Mouse (Mus musculus) kidney, embryonic 14.5 days (tissue): ENCODE data around the gene Ttll2. TPM values are rescaled to one million over a fixed set of nuclear protein-coding genes. Genes with fewer than 3 reads are reported as not detected.
A peak's percentile ranks its signal among the peaks of the same experiment; 100 is the strongest.
"Not testable (repeated sequence)": the region's sequence is repeated elsewhere in the genome, so short reads cannot be mapped to it uniquely, and the experiment has no call there.

Experiments
- ATAC-seq: fragments of 200-750 bp; cut with Nextera tagmentation; 2 replicates; pipeline ENCODE4 v1.8.0; 2017; ENCODE audit warnings: moderate number of reproducible peaks, mild to moderate bottlenecking, moderate TSS enrichment, moderate library complexity; ENCODE audit not compliant: low FRiP score, low TSS enrichment
- H3K27ac ChIP-seq: fragments of 300-500 bp; sonication (generic); 2 replicates; pipeline ENCODE4 v1.5.1; 2014; ENCODE audit warnings: low read depth, mild to moderate bottlenecking, low read length, moderate library complexity, mixed read lengths
- H3K27me3 ChIP-seq: fragments of 300-500 bp; sonication (generic); 2 replicates; pipeline ENCODE4 v1.6.1; 2014; ENCODE audit warnings: mild to moderate bottlenecking, low read length; ENCODE audit not compliant: control insufficient read depth, insufficient read depth
- H3K36me3 ChIP-seq: fragments of 300-500 bp; sonication (generic); 2 replicates; pipeline ENCODE4 v1.6.1; 2014; ENCODE audit warnings: low read length, mixed read lengths; ENCODE audit not compliant: control insufficient read depth, insufficient read depth
- H3K4me1 ChIP-seq: fragments of 300-500 bp; sonication (generic); 2 replicates; pipeline ENCODE4 v1.6.1; 2014; ENCODE audit warnings: low read length, mixed read lengths; ENCODE audit not compliant: control insufficient read depth, insufficient read depth
- H3K4me2 ChIP-seq: fragments of 300-500 bp; sonication (generic); replicated peaks from 2 replicates; pipeline ENCODE4 v1.6.1; 2014; ENCODE audit warnings: low read depth, mild to moderate bottlenecking, low read length
- H3K4me3 ChIP-seq: fragments of 300-500 bp; sonication (generic); 2 replicates; pipeline ENCODE4 v1.5.1; 2014; ENCODE audit warnings: mild to moderate bottlenecking, low read length
- H3K9ac ChIP-seq: fragments of 300-500 bp; sonication (generic); 2 replicates; pipeline ENCODE4 v1.6.1; 2014; ENCODE audit warnings: low read depth, mild to moderate bottlenecking, low read length, moderate library complexity
- H3K9me3 ChIP-seq: fragments of 300-500 bp; sonication (generic); 2 replicates; pipeline ENCODE4 v1.6.1; 2016; ENCODE audit warnings: low read length; ENCODE audit not compliant: control insufficient read depth
- WGBS: fragments of 180-500 bp; shearing (Covaris S2); extraction: QIAGEN DNeasy Blood & Tissue Kit; methylation state at CpG from one replicate; pipeline ENCODE4 v1.1.7; 2014; 5-methylcytosine and 5-hydroxymethylcytosine counted together
- polyA plus RNA-seq: library from polyadenylated mRNA; unstranded; fragments of >200 nt; fragmentation: Nextera tagmentation; extraction: Ambion mirVana; gene quantifications from 2 replicates; pipeline ENCODE4 v1.2.1, GENCODE M21; 2014

Ttll2 gene
- polyA plus RNA-seq, 1 experiment from 2014 or later = not detected

DNA sequence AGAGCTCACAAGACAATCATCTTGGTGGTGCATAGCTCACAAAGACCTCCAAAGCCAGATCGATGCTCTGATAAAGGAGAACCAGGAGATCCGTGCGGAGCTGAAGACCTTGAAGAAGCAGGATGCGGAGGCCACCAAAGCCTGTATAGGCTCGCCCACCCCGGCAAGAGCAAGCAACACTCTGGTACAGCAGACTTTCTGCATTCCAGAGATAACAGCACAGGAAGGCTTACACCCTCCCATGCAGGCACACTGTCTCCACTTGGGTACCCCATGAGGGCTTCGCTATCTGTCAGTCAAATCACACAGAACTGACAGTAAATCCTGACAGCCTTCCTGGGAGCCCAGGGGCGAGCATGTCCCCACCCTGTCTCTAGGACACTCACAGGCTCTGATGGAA is 26.1 kb downstream of the Ttll2 start:
- H3K36me3 ChIP-seq, ATAC-seq, H3K27ac ChIP-seq, H3K9me3 ChIP-seq, H3K4me1 ChIP-seq, H3K27me3 ChIP-seq, H3K4me2 ChIP-seq, H3K4me3 ChIP-seq, H3K9ac ChIP-seq: not testable (repeated sequence)
- WGBS = 84% methylated on average over 3 of the region's 8 CpGs

DNA sequence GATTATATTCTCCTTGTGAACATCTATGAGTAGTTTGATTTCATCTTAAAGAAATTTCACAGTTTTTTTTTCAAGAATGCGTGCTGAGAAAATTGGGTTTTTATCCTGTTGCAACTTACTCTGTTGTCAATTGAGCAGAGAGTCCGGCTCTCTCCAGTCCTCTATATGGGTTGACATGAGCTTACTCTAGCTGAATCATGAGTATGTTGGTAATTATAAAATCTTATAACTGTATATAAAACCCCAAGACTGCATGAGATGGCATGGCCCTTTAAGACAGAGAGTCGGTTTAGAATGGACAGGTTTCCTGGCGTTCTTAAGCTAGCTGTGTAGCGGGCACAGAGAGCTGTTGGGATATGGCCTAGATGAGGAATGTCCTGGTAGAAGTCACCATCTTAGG is 28.1 kb downstream of the Ttll2 start, which contains the start of gene Tcp10a:
Gene Tcp10a (plus strand): TSS at position 301 of the 400 bp plus-strand sequence.
- H3K4me3 ChIP-seq, H3K9ac ChIP-seq, H3K27me3 ChIP-seq, H3K4me1 ChIP-seq, ATAC-seq, H3K9me3 ChIP-seq, H3K4me2 ChIP-seq, H3K27ac ChIP-seq, H3K36me3 ChIP-seq: not testable (repeated sequence)
- 89% methylated on average over 3 of the region's 5 CpGs for WGBS

DNA sequence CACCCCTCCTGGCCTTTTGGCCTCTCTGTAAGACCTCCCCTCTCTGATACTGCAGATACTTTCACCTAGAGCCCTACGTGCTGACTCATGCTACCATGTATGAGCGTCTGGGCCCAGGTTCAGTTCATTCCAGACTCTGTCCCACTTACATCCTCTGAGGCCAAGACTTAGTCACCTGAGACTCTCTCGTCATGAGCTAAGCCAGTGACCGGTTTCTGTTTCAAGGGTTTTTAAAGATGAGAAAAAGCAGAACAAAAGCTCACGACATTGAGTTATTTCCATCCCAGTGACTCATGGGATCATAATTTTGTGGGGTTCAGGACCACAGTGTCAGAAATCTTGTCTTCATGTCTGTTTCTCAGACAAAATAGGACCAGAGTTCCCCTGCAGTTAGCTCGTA is 32.7 kb downstream of the Ttll2 start:
- 85% methylated on average over 6 of the region's 6 CpGs for WGBS
- not testable (repeated sequence) for H3K36me3 ChIP-seq, ATAC-seq, H3K9ac ChIP-seq, H3K27ac ChIP-seq, H3K4me3 ChIP-seq, H3K27me3 ChIP-seq, H3K4me1 ChIP-seq, H3K4me2 ChIP-seq, H3K9me3 ChIP-seq

DNA sequence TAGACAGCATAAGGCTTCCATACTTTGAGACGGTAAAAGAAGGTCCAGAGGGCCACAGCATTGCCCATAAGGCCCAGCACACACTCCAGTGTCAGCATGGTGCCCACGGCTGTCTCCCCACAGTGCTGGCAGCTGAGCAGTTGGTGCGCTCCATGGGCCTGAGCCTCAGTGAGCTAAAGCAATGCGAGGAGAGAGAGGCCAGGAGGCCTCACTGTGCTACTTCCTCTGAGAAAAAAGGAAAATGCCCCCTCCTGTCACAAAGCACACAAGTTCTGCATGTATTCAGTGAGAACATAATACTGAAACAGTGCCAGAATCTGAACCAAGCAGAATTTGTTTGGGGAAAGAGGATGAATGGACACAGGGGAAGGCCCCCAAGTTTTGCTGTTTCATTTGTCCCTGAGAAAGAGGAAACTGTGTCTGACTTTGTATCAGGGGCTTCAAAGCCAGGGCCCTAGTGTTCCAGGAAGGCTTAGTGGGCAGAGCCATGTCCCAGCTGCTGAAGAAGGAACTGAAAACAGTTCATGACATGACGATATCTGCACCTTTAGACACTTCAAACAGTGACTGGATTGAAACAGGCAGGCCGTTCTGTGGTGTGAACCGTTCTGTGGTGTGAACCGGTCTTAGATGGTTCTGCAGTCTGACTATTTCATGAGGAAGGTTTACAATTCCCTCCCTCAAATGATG is 36.7 kb downstream of the Ttll2 start:
- 84% methylated on average over 6 of the region's 8 CpGs for WGBS
- H3K9ac ChIP-seq, H3K4me2 ChIP-seq, H3K27me3 ChIP-seq, H3K4me1 ChIP-seq, H3K4me3 ChIP-seq, ATAC-seq, H3K27ac ChIP-seq, H3K9me3 ChIP-seq, H3K36me3 ChIP-seq: not testable (repeated sequence)

DNA sequence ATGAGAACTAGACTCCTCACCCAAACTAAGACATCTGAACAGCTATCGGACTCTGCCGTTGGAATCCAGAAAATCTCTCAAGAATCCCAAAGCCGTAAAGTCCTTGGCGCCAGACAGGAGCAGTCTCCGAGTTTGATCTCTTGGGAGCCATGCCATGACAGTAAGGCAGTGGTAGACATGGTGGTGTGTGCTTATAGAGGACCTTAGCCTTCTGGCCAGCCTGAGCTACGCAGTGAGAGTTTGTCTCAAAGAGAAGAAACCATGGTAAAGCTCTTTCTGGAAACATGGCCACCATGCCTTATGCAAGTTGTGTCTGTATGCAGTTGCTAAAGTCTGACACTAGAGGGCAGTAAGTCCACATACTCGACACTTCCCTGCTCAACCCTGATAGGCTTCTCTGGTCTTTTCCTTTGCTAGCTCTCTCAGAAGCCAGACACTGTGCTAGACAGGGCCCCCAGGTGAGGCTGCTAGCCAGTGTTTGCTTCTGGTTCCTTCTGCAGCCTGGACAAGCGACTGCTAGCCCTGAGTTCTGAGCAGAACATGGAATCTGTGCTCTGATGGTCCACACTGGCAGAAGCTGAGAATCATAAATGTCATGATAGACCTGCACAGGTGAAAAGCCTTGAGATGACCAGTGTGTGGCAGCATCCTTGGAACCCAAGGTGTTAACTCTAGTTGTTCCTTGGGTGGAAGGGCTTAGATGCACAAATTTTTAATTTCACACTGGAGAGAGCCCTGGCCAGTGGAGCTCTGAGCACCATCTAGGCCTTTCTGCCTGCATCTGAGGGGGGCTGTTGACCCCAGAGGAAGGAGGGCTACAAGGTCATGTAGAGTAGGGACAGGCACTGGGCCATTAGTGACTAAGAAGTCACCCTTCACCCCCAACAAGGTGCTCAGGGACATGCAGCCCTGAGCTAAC is 46.0 kb downstream of the Ttll2 start:
- 61% methylated on average over 8 of the region's 8 CpGs for WGBS
- ATAC-seq = peak; percentile 82; the same call in 1 of the 2 replicates
- H3K9me3 ChIP-seq, H3K27me3 ChIP-seq, H3K9ac ChIP-seq, H3K27ac ChIP-seq, H3K4me2 ChIP-seq, H3K4me1 ChIP-seq, H3K36me3 ChIP-seq, H3K4me3 ChIP-seq: not testable (repeated sequence)

Other genes starting within 250 kb of the Ttll2 start
- gene Rps6ka2, start 182.6 kb downstream of the Ttll2 start, polyA plus RNA-seq = 18.3 and 30.7 TPM in 2 replicates
- gene Tcp10a, start 28.1 kb downstream of the Ttll2 start, polyA plus RNA-seq = not detected in 2 replicates
- gene Gm49630, start 19.3 kb upstream of the Ttll2 start, polyA plus RNA-seq = not detected in 2 replicates
- not detected in 2 replicates for gene Unc93a2, start 32.8 kb upstream of the Ttll2 start, polyA plus RNA-seq